In the genomic region with DNA sequence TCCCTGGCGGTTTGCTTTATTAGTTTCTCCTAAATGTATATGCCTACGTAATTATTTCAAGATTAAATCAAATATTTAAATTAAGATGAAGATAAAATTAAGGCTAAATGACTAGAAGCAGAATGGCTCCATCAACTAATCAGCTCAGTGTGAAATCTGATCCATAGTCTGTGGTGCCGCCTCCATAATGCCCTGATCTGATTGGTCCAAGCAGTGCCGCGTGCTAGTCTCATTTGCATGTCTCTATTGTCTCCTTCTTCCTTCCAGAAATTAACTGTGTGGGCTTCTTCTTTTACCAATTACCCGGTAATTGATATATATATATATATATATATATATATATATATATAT, we compare ENCODE assay signal across 12 mouse cellular contexts.
A peak's percentile ranks its signal among the peaks of the same experiment; 100 is the strongest.
DNase-seq lines count a peak whose midpoint lies in the region; ATAC-seq lines count a peak whose summit lies in the region.
"Had no signal": no experiment of that assay in that cellular context is flagged by ENCODE, and none has a peak within 500 bp of the region (broad histone marks: within the 10 kb centered on the region; RNA-seq: fewer than 3 reads in every experiment).

No protein-coding gene starts in this region.

- H3K9ac ChIP-seq in heart, embryonic 13.5 days: no peak overlapping the region
- no peak overlapping the region for H3K9ac ChIP-seq in neural tube, embryonic 11.5 days (ENCODE audit: low read length)
- no peak overlapping the region for H3K9ac ChIP-seq in hindbrain, embryonic 15.5 days
- no peak overlapping the region for H3K9ac ChIP-seq in stomach, embryonic 16.5 days (ENCODE audit: low read length)

- WGBS in heart, embryonic 13.5 days: 34% methylated on average over 6 of the region's 6 CpGs
- 44% methylated on average over 6 of the region's 6 CpGs for WGBS in neural tube, embryonic 11.5 days
- WGBS in hindbrain, embryonic 15.5 days: 29% methylated on average over 6 of the region's 6 CpGs
- 32% methylated on average over 6 of the region's 6 CpGs for WGBS in stomach, embryonic 16.5 days

- H3K4me3 ChIP-seq in heart, embryonic 13.5 days: 0 out of 2 replicates have a peak overlapping the region, but pooled peaks have one; percentile 20
- H3K4me3 ChIP-seq in neural tube, embryonic 11.5 days (ENCODE audit: low read depth, low read length): no peak overlapping the region
- H3K4me3 ChIP-seq in hindbrain, embryonic 15.5 days: peak overlapping the region; percentile 13
- H3K4me3 ChIP-seq in stomach, embryonic 16.5 days (replicated peaks; ENCODE audit: low read length): no peak overlapping the region

- peak overlapping the region; percentile 51 for H3K4me2 ChIP-seq in heart, embryonic 13.5 days
- no peak overlapping the region; the same call in 1 of the 2 replicates for H3K4me2 ChIP-seq in neural tube, embryonic 11.5 days (ENCODE audit: low read depth)
- peak overlapping the region; percentile 48 for H3K4me2 ChIP-seq in hindbrain, embryonic 15.5 days
- H3K4me2 ChIP-seq in stomach, embryonic 16.5 days (ENCODE audit: low read depth, low read length): peak overlapping the region; percentile 25; the same call in 1 of the 2 replicates

- no peak for DNase-seq in heart, postnatal 36 days
- peak; percentile 21 for DNase-seq in neural tube, embryonic 11.5 days (ENCODE audit: low spot score)
- DNase-seq in neural tube, embryonic 10.5 days (ENCODE audit: extremely low spot score, low spot score): no peak
- no peak for DNase-seq in right cerebral cortex, adult 2 months (ENCODE audit: low spot score in 2 of 2)
- DNase-seq: adrenal gland, postnatal 25 days; cerebellum, adult 11-12 months; gastrocnemius, postnatal 10 days; kidney, postnatal 14 days had no signal

- H3K4me1 ChIP-seq in heart, embryonic 13.5 days: peaks cover 5% of the 10 kb centered on the region
- H3K4me1 ChIP-seq in neural tube, embryonic 11.5 days (ENCODE audit: control insufficient read depth, insufficient read depth, low read length): no peaks in the 10 kb centered on the region
- peaks cover 7% of the 10 kb centered on the region for H3K4me1 ChIP-seq in hindbrain, embryonic 15.5 days (replicated peaks)
- H3K4me1 ChIP-seq in stomach, embryonic 16.5 days (ENCODE audit: control insufficient read depth, insufficient read depth, low read length): no peaks in the 10 kb centered on the region

- no peak overlapping the region for H3K27ac ChIP-seq in heart, embryonic 13.5 days (replicated peaks)
- no peak overlapping the region for H3K27ac ChIP-seq in neural tube, embryonic 11.5 days (ENCODE audit: low read depth, low read length)
- peak overlapping the region; percentile 64 for H3K27ac ChIP-seq in hindbrain, embryonic 15.5 days (replicated peaks)
- no peak overlapping the region for H3K27ac ChIP-seq in stomach, embryonic 16.5 days (ENCODE audit: low read length)

- intact Hi-C loops in heart, postnatal 36 days (cut with DNase I): no loop called here

- no peaks in the 10 kb centered on the region for H3K27me3 ChIP-seq in heart, embryonic 13.5 days (replicated peaks)
- H3K27me3 ChIP-seq in neural tube, embryonic 11.5 days (ENCODE audit: control insufficient read depth, insufficient read depth, low read length): no peaks in the 10 kb centered on the region
- H3K27me3 ChIP-seq in hindbrain, embryonic 15.5 days: no peaks in the 10 kb centered on the region
- H3K27me3 ChIP-seq in stomach, embryonic 16.5 days (ENCODE audit: control insufficient read depth, insufficient read depth, low read length): no peaks in the 10 kb centered on the region

- no peaks in the 10 kb centered on the region for H3K36me3 ChIP-seq in heart, embryonic 13.5 days
- no peaks in the 10 kb centered on the region for H3K36me3 ChIP-seq in neural tube, embryonic 11.5 days (ENCODE audit: control insufficient read depth, insufficient read depth, low read length)
- H3K36me3 ChIP-seq in hindbrain, embryonic 15.5 days: no peaks in the 10 kb centered on the region
- H3K36me3 ChIP-seq in stomach, embryonic 16.5 days (ENCODE audit: control insufficient read depth, insufficient read depth, low read length): no peaks in the 10 kb centered on the region

- 0 out of 2 replicates have a peak, but pooled peaks cover 4% of the 10 kb centered on the region for H3K9me3 ChIP-seq in heart, embryonic 13.5 days
- no peaks in the 10 kb centered on the region for H3K9me3 ChIP-seq in neural tube, embryonic 11.5 days (ENCODE audit: control insufficient read depth, low read length)
- H3K9me3 ChIP-seq in hindbrain, embryonic 15.5 days: no peaks in the 10 kb centered on the region
- H3K9me3 ChIP-seq in stomach, embryonic 16.5 days (replicated peaks; ENCODE audit: control insufficient read depth, low read length): no peaks in the 10 kb centered on the region

- no peak for ATAC-seq in heart, embryonic 13.5 days (ENCODE audit: extremely low read depth, insufficient number of reproducible peaks, low FRiP score, low TSS enrichment)
- ATAC-seq in neural tube, embryonic 11.5 days (ENCODE audit: insufficient read depth, low FRiP score, low TSS enrichment): peak; percentile 81; the same call in 1 of the 2 replicates
- peak; percentile 80; the same call in 1 of the 2 replicates for ATAC-seq in hindbrain, embryonic 15.5 days (ENCODE audit: low FRiP score, low read depth)
- no peak for ATAC-seq in stomach, embryonic 16.5 days (ENCODE audit: insufficient read depth, low FRiP score)
- no peak for ATAC-seq in frontal cortex, adult (ENCODE audit: low TSS enrichment)

Comparison
In these comparisons a context has a peak if more than half of its experiments do, and no peak if none do; other contexts are left out.
1. ATAC-seq: peak in neural tube, embryonic 11.5 days (single experiment) and hindbrain, embryonic 15.5 days (single experiment); none in heart, embryonic 13.5 days (single experiment), stomach, embryonic 16.5 days (single experiment) and frontal cortex, adult (single experiment).
2. H3K4me3 ChIP-seq: peak in heart, embryonic 13.5 days (single experiment) and hindbrain, embryonic 15.5 days (single experiment); none in neural tube, embryonic 11.5 days (single experiment) and stomach, embryonic 16.5 days (single experiment).